Mouse (Mus musculus) neural tube, embryonic 11.5 days (tissue): ENCODE measurements at regions not wholly inside any gene's neighbourhood (a gene's known extent, or its start where the extent isn't known, plus 50 kb on each side); places are given as distances from the start of the nearest gene placed in this dataset.

Experiments used
- ATAC-seq: fragments of 200-750 bp; cut with Nextera tagmentation; 2 replicates; pipeline ENCODE4 v1.8.0; 2017; ENCODE audit warnings: moderate number of reproducible peaks, mild to moderate bottlenecking, moderate TSS enrichment, moderate library complexity; ENCODE audit not compliant: insufficient read depth, low FRiP score, low TSS enrichment
- DNase-seq: peaks from one replicate; pipeline ENCODE4 v3.0.0-alpha.2; 2015; ENCODE audit warnings: low spot score
- H3K27ac ChIP-seq: fragments of 300-500 bp; sonication (generic); 2 replicates; pipeline ENCODE4 v1.5.1; 2014; ENCODE audit warnings: low read depth, mild to moderate bottlenecking, low read length
- H3K27me3 ChIP-seq: fragments of 300-500 bp; sonication (generic); 2 replicates; pipeline ENCODE4 v1.6.1; 2014; ENCODE audit warnings: mild to moderate bottlenecking, low read length, mixed read lengths; ENCODE audit not compliant: control insufficient read depth, insufficient read depth
- H3K36me3 ChIP-seq: fragments of 300-500 bp; sonication (generic); 2 replicates; pipeline ENCODE4 v1.6.1; 2014; ENCODE audit warnings: mild to moderate bottlenecking, low read length, moderate library complexity, mixed read lengths; ENCODE audit not compliant: control insufficient read depth, insufficient read depth
- H3K4me1 ChIP-seq: fragments of 300-500 bp; sonication (generic); 2 replicates; pipeline ENCODE4 v1.6.1; 2014; ENCODE audit warnings: low read length, mixed read lengths; ENCODE audit not compliant: control insufficient read depth, insufficient read depth
- H3K4me2 ChIP-seq: fragments of 300-500 bp; sonication (generic); 2 replicates; pipeline ENCODE4 v1.6.1; 2014; ENCODE audit warnings: low read depth, mild to moderate bottlenecking, moderate library complexity
- H3K4me3 ChIP-seq: fragments of 300-500 bp; sonication (generic); 2 replicates; pipeline ENCODE4 v1.5.1; 2014; ENCODE audit warnings: low read depth, low read length
- H3K9ac ChIP-seq: fragments of 300-500 bp; sonication (generic); 2 replicates; pipeline ENCODE4 v1.6.1; 2014; ENCODE audit warnings: mild to moderate bottlenecking, low read length
- H3K9me3 ChIP-seq: fragments of 300-500 bp; sonication (generic); 2 replicates; pipeline ENCODE4 v1.6.1; 2016; ENCODE audit warnings: low read length; ENCODE audit not compliant: control insufficient read depth
- WGBS: fragments of 180-500 bp; shearing (Covaris S2); extraction: QIAGEN DNeasy Blood & Tissue Kit; methylation state at CpG from one replicate; pipeline ENCODE4 v1.1.7; 2014; 5-methylcytosine and 5-hydroxymethylcytosine counted together

GRCm38 (mm10) chr10:117574056-117574727 is 55.1 kb upstream of the Cpm start:
- no peak for DNase-seq
- Histone ChIP-seq H3K9me3 (no peaks in the 10 kb centered on the region), H3K36me3 (no peaks in the 10 kb centered on the region), H3K27me3 (peaks cover 7% of the 10 kb centered on the region; the same call in 1 of the 2 replicates), H3K27ac (no peak overlapping the region), H3K4me2 (no peak overlapping the region), H3K4me3 (no peak overlapping the region), H3K9ac (no peak overlapping the region), H3K4me1 (peaks cover 8% of the 10 kb centered on the region; the same call in 1 of the 2 replicates)
- no peak for ATAC-seq
- WGBS: 92% methylated on average over 6 of the region's 6 CpGs

GRCm38 (mm10) chr10:117573596-117573850 is 55.8 kb upstream of the Cpm start:
- H3K9me3 ChIP-seq: no peaks in the 10 kb centered on the region
- no peak overlapping the region for H3K27ac ChIP-seq
- H3K4me3 ChIP-seq: no peak overlapping the region
- no peaks in the 10 kb centered on the region for H3K36me3 ChIP-seq
- DNase-seq (no peak), ATAC-seq (no peak)
- 88% methylated on average over 3 of the region's 3 CpGs for WGBS
- no peak overlapping the region for H3K9ac ChIP-seq
- H3K4me1 ChIP-seq: peaks cover 8% of the 10 kb centered on the region; the same call in 1 of the 2 replicates
- H3K27me3 ChIP-seq: peaks cover 7% of the 10 kb centered on the region; the same call in 1 of the 2 replicates
- H3K4me2 ChIP-seq: no peak overlapping the region

- DNase-seq: no peak
- H3K9me3 ChIP-seq: no peaks in the 10 kb centered on the region
- H3K27me3 ChIP-seq: peaks cover 7% of the 10 kb centered on the region; the same call in 1 of the 2 replicates
- H3K4me2 ChIP-seq: no peak overlapping the region
- WGBS: 49% methylated on average over 13 of the region's 13 CpGs
- no peak for ATAC-seq
- no peak overlapping the region for H3K27ac ChIP-seq
- peaks cover 8% of the 10 kb centered on the region; the same call in 1 of the 2 replicates for H3K4me1 ChIP-seq
- H3K36me3 ChIP-seq: no peaks in the 10 kb centered on the region
- H3K9ac ChIP-seq: no peak overlapping the region
- H3K4me3 ChIP-seq: no peak overlapping the region
Observed at GRCm38 (mm10) chr10:117572746-117573595, 56.3 kb upstream of the Cpm start.

GRCm38 (mm10) chr10:117571891-117572573 is 57.3 kb upstream of the Cpm start:
- H3K4me3 ChIP-seq: peak overlapping the region; percentile 32; the same call in 1 of the 2 replicates
- DNase-seq (no peak), ATAC-seq (no peak)
- peak overlapping the region; percentile 71 for H3K4me2 ChIP-seq
- H3K27me3 ChIP-seq: peaks cover 7% of the 10 kb centered on the region; the same call in 1 of the 2 replicates
- no peak overlapping the region for H3K9ac ChIP-seq
- H3K27ac ChIP-seq: no peak overlapping the region
- H3K36me3 ChIP-seq: no peaks in the 10 kb centered on the region
- 8% methylated on average over 9 of the region's 9 CpGs for WGBS
- peaks cover 8% of the 10 kb centered on the region; the same call in 1 of the 2 replicates for H3K4me1 ChIP-seq
- no peaks in the 10 kb centered on the region for H3K9me3 ChIP-seq

- H3K9ac ChIP-seq: peak overlapping the region; percentile 15; the same call in 1 of the 2 replicates
- H3K36me3 ChIP-seq: no peaks in the 10 kb centered on the region
- peak overlapping the region; percentile 32 for H3K4me3 ChIP-seq
- H3K27me3 ChIP-seq: peaks cover 7% of the 10 kb centered on the region; the same call in 1 of the 2 replicates
- no peak for ATAC-seq
- H3K9me3 ChIP-seq: no peaks in the 10 kb centered on the region
- peak; percentile 63 for DNase-seq
- peak overlapping the region; percentile 11; the same call in 1 of the 2 replicates for H3K27ac ChIP-seq
- under 1% methylated on average over 27 of the region's 27 CpGs for WGBS
- peak overlapping the region; percentile 71 for H3K4me2 ChIP-seq
- H3K4me1 ChIP-seq: peaks cover 8% of the 10 kb centered on the region; the same call in 1 of the 2 replicates
Observed at GRCm38 (mm10) chr10:117570971-117571861, 58.1 kb upstream of the Cpm start.

GRCm38 (mm10) chr10:117570091-117570970 is 59.0 kb upstream of the Cpm start:
- peaks cover 7% of the 10 kb centered on the region; the same call in 1 of the 2 replicates for H3K27me3 ChIP-seq
- no peak for DNase-seq
- ATAC-seq: no peak
- H3K27ac ChIP-seq: no peak overlapping the region
- H3K36me3 ChIP-seq: no peaks in the 10 kb centered on the region
- no peak overlapping the region for H3K9ac ChIP-seq
- peak overlapping the region; percentile 71 for H3K4me2 ChIP-seq
- H3K9me3 ChIP-seq: no peaks in the 10 kb centered on the region
- H3K4me1 ChIP-seq: peaks cover 8% of the 10 kb centered on the region; the same call in 1 of the 2 replicates
- WGBS: 59% methylated on average over 8 of the region's 8 CpGs
- no peak overlapping the region for H3K4me3 ChIP-seq

- DNase-seq (no peak), ATAC-seq (no peak)
- Histone ChIP-seq H3K4me2 (no peak overlapping the region), H3K9ac (no peak overlapping the region), H3K27me3 (peaks cover 7% of the 10 kb centered on the region; the same call in 1 of the 2 replicates), H3K4me1 (peaks cover 8% of the 10 kb centered on the region; the same call in 1 of the 2 replicates), H3K27ac (no peak overlapping the region), H3K9me3 (no peaks in the 10 kb centered on the region), H3K4me3 (no peak overlapping the region), H3K36me3 (no peaks in the 10 kb centered on the region)
- 73% methylated on average over 11 of the region's 11 CpGs for WGBS
Observed at GRCm38 (mm10) chr10:117569301-117570079, 59.8 kb upstream of the Cpm start.
